Mouse (Mus musculus): ENCODE measurements at regions not wholly inside any gene's neighbourhood (a gene's known extent, or its start where the extent isn't known, plus 50 kb on each side); places are given as distances from the start of the nearest gene placed in this dataset.
"Not testable (repeated sequence)": the region's sequence is repeated elsewhere in the genome, so short reads cannot be mapped to it uniquely, and the experiment has no call there.

DNA sequence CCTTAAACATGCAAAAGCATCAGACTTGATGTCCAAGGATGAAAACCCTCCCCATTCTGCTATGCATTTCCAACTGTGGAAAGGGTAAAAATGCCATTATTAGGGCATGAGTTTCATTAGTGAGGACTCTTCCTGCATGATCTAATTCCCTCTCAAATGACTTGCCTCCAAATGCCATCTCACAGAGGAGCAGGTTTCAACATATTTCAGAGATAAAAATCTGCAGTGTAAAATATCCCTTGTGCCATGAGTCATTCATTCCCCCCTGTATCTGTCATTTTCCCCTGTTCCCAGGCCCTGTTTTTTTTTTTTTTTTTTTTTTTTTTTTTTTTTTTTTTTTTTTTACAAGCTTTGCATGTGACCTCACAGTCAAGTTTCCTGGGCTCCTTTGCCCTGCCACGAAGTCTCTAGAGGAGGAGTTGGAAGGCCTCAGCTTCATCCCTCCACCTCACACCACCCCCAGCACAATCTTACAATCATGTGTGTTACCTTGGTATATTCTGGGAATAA, 767.1 kb upstream of the 4930452B06Rik start:
- Histone ChIP-seq H3K9me3 (replicated peaks; ENCODE audit: low read length) (no peaks in the 10 kb centered on the region), H3K27me3 (ENCODE audit: insufficient read depth, low read length) (no peaks in the 10 kb centered on the region), H3K9ac (ENCODE audit: low read depth, low read length) (no peak overlapping the region), H3K4me3 (replicated peaks; ENCODE audit: low read depth, low read length) (no peak overlapping the region), H3K27ac (no peak overlapping the region), H3K4me2 (ENCODE audit: low read length) (no peak overlapping the region), H3K4me1 (replicated peaks; ENCODE audit: insufficient read depth, low read length) (no peaks in the 10 kb centered on the region), H3K36me3 (ENCODE audit: insufficient read depth, low read length) (no peaks in the 10 kb centered on the region)
- WGBS = 23% methylated on average over 1 of the region's 1 CpGs
- no peak for TF ChIP-seq CTCF (IDR thresholded peaks at IDR 0.05; ENCODE audit: low read depth)
- ATAC-seq (replicated peaks; ENCODE audit: low FRiP score, low read depth) = no peak
- DNase-seq (ENCODE audit: low spot score) = no peak

DNA sequence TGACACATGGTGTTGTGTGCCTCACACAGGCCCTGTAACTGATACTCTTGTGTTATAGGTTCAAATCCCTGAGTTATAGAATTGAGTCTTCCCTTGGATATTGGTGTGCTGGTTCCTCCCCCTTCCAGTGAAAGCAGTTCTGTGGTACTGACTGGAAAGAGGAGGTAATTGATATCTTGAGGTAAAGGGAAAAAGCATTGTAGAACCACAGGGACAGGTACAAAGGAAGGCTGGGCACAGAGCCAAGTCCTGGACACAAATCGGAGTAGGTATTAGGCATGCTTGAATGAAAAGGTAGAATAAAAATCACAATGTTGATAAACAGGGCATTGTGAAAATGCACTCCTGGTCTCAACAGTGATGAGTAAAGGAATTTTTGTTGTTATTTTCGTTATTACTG, 765.8 kb upstream of the 4930452B06Rik start:
- no peak for TF ChIP-seq CTCF (IDR thresholded peaks at IDR 0.05; ENCODE audit: low read depth)

DNA sequence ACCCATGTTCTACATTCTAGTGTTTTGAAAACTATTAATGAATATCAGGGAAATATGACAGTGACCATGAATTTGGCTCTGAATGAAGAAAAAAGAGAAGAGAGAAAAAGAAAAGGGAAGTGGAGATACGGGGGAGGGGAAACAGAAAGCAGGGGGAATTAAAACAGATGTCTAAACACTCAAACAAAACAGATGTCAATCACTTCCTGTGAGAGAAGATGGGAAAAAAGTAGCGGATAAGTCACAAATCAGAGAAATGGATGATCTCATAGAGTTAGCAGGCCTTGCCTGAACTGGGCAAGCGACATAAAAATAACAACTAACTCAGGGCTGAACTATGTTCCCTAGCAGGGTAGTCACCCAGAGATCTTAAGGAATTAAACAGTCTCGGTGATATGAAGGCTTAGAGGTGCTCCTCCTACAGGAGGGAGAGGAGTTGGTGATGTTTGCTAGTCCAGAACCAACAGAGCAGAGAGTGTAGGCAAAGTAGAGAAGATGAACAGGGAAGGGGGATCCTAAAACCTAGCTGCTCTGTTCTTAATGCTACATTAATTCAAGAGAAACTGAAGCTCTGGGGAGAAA, 745.9 kb upstream of the 4930452B06Rik start:
- no peaks in the 10 kb centered on the region for H3K36me3 ChIP-seq (ENCODE audit: insufficient read depth, low read length)
- no peak overlapping the region for H3K4me2 ChIP-seq (ENCODE audit: low read length)
- no peaks in the 10 kb centered on the region for H3K9me3 ChIP-seq (replicated peaks; ENCODE audit: low read length)
- H3K27ac ChIP-seq = no peak overlapping the region
- no peak overlapping the region for H3K4me3 ChIP-seq (replicated peaks; ENCODE audit: low read depth, low read length)
- ATAC-seq (replicated peaks; ENCODE audit: low FRiP score, low read depth) (no peak), DNase-seq (ENCODE audit: low spot score) (no peak)
- no peaks in the 10 kb centered on the region for H3K4me1 ChIP-seq (replicated peaks; ENCODE audit: insufficient read depth, low read length)
- no peak; the same call in 1 of the 2 replicates for TF ChIP-seq CTCF (IDR thresholded peaks at IDR 0.05; ENCODE audit: low read depth)
- H3K9ac ChIP-seq (ENCODE audit: low read depth, low read length) = no peak overlapping the region
- WGBS = 54% methylated on average over 4 of the region's 4 CpGs
- H3K27me3 ChIP-seq (ENCODE audit: insufficient read depth, low read length) = no peaks in the 10 kb centered on the region

More for the DNA sequence above, 765.8 kb upstream of the 4930452B06Rik start:
- Histone ChIP-seq H3K9me3 (replicated peaks; ENCODE audit: low read length) (no peaks in the 10 kb centered on the region), H3K27ac (no peak overlapping the region), H3K4me1 (replicated peaks; ENCODE audit: insufficient read depth, low read length) (no peaks in the 10 kb centered on the region), H3K27me3 (ENCODE audit: insufficient read depth, low read length) (no peaks in the 10 kb centered on the region), H3K36me3 (ENCODE audit: insufficient read depth, low read length) (no peaks in the 10 kb centered on the region), H3K4me2 (ENCODE audit: low read length) (no peak overlapping the region), H3K4me3 (replicated peaks; ENCODE audit: low read depth, low read length) (no peak overlapping the region), H3K9ac (ENCODE audit: low read depth, low read length) (no peak overlapping the region)
- no peak for DNase-seq (ENCODE audit: low spot score)
- no peak for ATAC-seq (replicated peaks; ENCODE audit: low FRiP score, low read depth)
- WGBS = 82% methylated on average over 2 of the region's 2 CpGs

- Histone ChIP-seq H3K9me3 (replicated peaks; ENCODE audit: low read length) (no peaks in the 10 kb centered on the region), H3K4me3 (replicated peaks; ENCODE audit: low read depth, low read length) (no peak overlapping the region), H3K36me3 (ENCODE audit: insufficient read depth, low read length) (no peaks in the 10 kb centered on the region), H3K27ac (no peak overlapping the region), H3K9ac (ENCODE audit: low read depth, low read length) (no peak overlapping the region), H3K4me2 (ENCODE audit: low read length) (no peak overlapping the region), H3K4me1 (replicated peaks; ENCODE audit: insufficient read depth, low read length) (no peaks in the 10 kb centered on the region), H3K27me3 (ENCODE audit: insufficient read depth, low read length) (no peaks in the 10 kb centered on the region)
- no peak for DNase-seq (ENCODE audit: low spot score)
- no peak for TF ChIP-seq CTCF (IDR thresholded peaks at IDR 0.05; ENCODE audit: low read depth)
- ATAC-seq (replicated peaks; ENCODE audit: low FRiP score, low read depth) = no peak
- WGBS = 83% methylated on average over 7 of the region's 7 CpGs
Observed at GRCm38 (mm10) chr14:9403688-9404087, 737.6 kb upstream of the 4930452B06Rik start.

GRCm38 (mm10) chr14:9400861-9401260, 734.8 kb upstream of the 4930452B06Rik start:
- DNase-seq (ENCODE audit: low spot score) (no peak), ATAC-seq (replicated peaks; ENCODE audit: low FRiP score, low read depth) (no peak)
- H3K4me2 ChIP-seq (ENCODE audit: low read length) = no peak overlapping the region
- H3K4me1 ChIP-seq (replicated peaks; ENCODE audit: insufficient read depth, low read length) = no peaks in the 10 kb centered on the region
- WGBS = 50% methylated on average over 1 of the region's 1 CpGs
- H3K27me3 ChIP-seq (ENCODE audit: insufficient read depth, low read length) = no peaks in the 10 kb centered on the region
- H3K4me3 ChIP-seq (replicated peaks; ENCODE audit: low read depth, low read length) = no peak overlapping the region
- no peaks in the 10 kb centered on the region for H3K9me3 ChIP-seq (replicated peaks; ENCODE audit: low read length)
- no peaks in the 10 kb centered on the region for H3K36me3 ChIP-seq (ENCODE audit: insufficient read depth, low read length)
- TF ChIP-seq CTCF (IDR thresholded peaks at IDR 0.05; ENCODE audit: low read depth) = no peak
- no peak overlapping the region for H3K27ac ChIP-seq
- H3K9ac ChIP-seq (ENCODE audit: low read depth, low read length) = no peak overlapping the region

GRCm38 (mm10) chr14:9393271-9393771, 727.3 kb upstream of the 4930452B06Rik start:
- no peaks in the 10 kb centered on the region for H3K9me3 ChIP-seq (replicated peaks; ENCODE audit: low read length)
- no peak overlapping the region for H3K4me2 ChIP-seq (ENCODE audit: low read length)
- no peaks in the 10 kb centered on the region for H3K36me3 ChIP-seq (ENCODE audit: insufficient read depth, low read length)
- DNase-seq (ENCODE audit: low spot score) (peak; percentile 84), ATAC-seq (replicated peaks; ENCODE audit: low FRiP score, low read depth) (no peak)
- no peak overlapping the region for H3K4me3 ChIP-seq (replicated peaks; ENCODE audit: low read depth, low read length)
- peak; percentile 97 for TF ChIP-seq CTCF (IDR thresholded peaks at IDR 0.05; ENCODE audit: low read depth)
- no peaks in the 10 kb centered on the region for H3K27me3 ChIP-seq (ENCODE audit: insufficient read depth, low read length)
- H3K27ac ChIP-seq = no peak overlapping the region
- H3K9ac ChIP-seq (ENCODE audit: low read depth, low read length) = no peak overlapping the region
- 18% methylated on average over 4 of the region's 4 CpGs for WGBS
- H3K4me1 ChIP-seq (replicated peaks; ENCODE audit: insufficient read depth, low read length) = no peaks in the 10 kb centered on the region

DNA sequence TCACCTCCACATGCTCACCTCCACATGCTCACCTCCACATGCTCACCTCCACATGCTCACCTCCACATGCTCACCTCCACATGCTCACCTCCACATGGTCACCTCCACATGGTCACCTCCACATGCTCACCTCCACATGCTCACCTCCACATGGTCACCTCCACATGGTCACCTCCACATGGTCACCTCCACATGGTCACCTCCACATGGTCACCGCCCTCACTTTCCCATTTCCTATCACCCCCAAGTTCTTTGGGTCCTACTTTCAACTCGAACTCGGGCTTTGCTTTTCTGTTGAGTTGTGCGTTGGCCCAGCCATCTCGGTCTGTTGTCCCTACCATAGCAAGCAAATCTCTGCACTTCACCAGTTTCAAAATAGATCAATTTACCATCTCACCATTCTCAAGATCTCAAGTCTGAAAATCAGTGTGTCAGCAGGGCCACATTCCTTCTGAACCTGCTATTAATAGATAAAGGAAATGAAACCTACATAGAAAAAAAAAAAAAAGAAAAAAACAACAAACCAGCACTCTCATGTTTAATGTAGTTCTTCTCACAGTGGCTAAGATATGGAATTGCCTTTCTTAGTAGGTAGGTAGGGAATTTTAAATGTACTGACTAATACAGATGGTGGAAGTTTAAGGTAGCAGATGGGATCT, 724.0 kb upstream of the 4930452B06Rik start:
- H3K4me1 ChIP-seq (replicated peaks; ENCODE audit: insufficient read depth, low read length); H3K4me3 ChIP-seq (replicated peaks; ENCODE audit: low read depth, low read length); H3K9ac ChIP-seq (ENCODE audit: low read depth, low read length); H3K9me3 ChIP-seq (replicated peaks; ENCODE audit: low read length); H3K4me2 ChIP-seq (ENCODE audit: low read length); H3K27ac ChIP-seq; H3K36me3 ChIP-seq (ENCODE audit: insufficient read depth, low read length); H3K27me3 ChIP-seq (ENCODE audit: insufficient read depth, low read length); DNase-seq (ENCODE audit: low spot score); ATAC-seq (replicated peaks; ENCODE audit: low FRiP score, low read depth): not testable (repeated sequence)
- WGBS = 96% methylated on average over 5 of the region's 5 CpGs
